Mouse (Mus musculus): ENCODE measurements around the gene Tmem150c. TPM values are rescaled to one million over a fixed set of nuclear protein-coding genes. Genes with fewer than 3 reads are reported as not detected.

Gene Tmem150c
- polyA plus RNA-seq, 1 experiment from 2014 or later, result 0.90 TPM

GRCm38 (mm10) chr5:100091602-100092001, 68.0 kb downstream of the Tmem150c start:
- Histone ChIP-seq H3K9me3 (no peaks in the 10 kb centered on the region), H3K4me3 (peak overlapping the region; percentile 13; the same call in 1 of the 2 replicates), H3K27ac (replicated peaks) (no peak overlapping the region), H3K9ac (peak overlapping the region; percentile 55), H3K36me3 (no peaks in the 10 kb centered on the region), H3K27me3 (replicated peaks) (peaks cover 7% of the 10 kb centered on the region), H3K4me2 (peak overlapping the region; percentile 57), H3K4me1 (peaks cover 15% of the 10 kb centered on the region)
- WGBS, result 21% methylated on average over 17 of the region's 17 CpGs
- ATAC-seq (ENCODE audit: extremely low read depth, insufficient number of reproducible peaks, low FRiP score, low TSS enrichment), result no peak

DNA sequence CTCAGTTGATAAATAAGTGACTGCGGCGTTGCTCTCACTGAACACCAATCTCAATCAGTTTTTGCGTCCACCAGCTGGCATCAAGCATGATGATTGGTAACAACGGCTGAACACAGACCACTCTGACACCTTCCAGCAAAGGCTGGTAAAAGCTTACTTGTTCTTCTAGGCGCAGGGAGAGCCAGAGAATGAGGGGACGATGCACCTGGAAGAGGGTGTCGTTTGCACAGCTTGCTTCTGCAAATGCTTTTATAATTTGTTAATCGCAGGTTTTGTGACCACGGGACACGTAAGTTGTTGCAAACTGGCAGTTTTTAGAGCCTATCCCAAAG, 68.4 kb downstream of the Tmem150c start:
- H3K9me3 ChIP-seq, result no peaks in the 10 kb centered on the region
- no peaks in the 10 kb centered on the region for H3K36me3 ChIP-seq
- H3K4me3 ChIP-seq, result peak overlapping the region; percentile 13; the same call in 1 of the 2 replicates
- WGBS, result 45% methylated on average over 10 of the region's 10 CpGs
- H3K4me2 ChIP-seq, result peak overlapping the region; percentile 57
- H3K4me1 ChIP-seq, result peaks cover 15% of the 10 kb centered on the region
- H3K27ac ChIP-seq (replicated peaks), result no peak overlapping the region
- peaks cover 7% of the 10 kb centered on the region for H3K27me3 ChIP-seq (replicated peaks)
- 0 out of 2 replicates have a peak overlapping the region, but pooled peaks have one; percentile 9 for H3K9ac ChIP-seq
- ATAC-seq (ENCODE audit: extremely low read depth, insufficient number of reproducible peaks, low FRiP score, low TSS enrichment), result no peak

GRCm38 (mm10) chr5:100090515-100091262, 68.9 kb downstream of the Tmem150c start:
- H3K4me1 ChIP-seq, result peaks cover 16% of the 10 kb centered on the region
- H3K36me3 ChIP-seq, result no peaks in the 10 kb centered on the region
- H3K27me3 ChIP-seq (replicated peaks), result peaks cover 7% of the 10 kb centered on the region
- WGBS, result 42% methylated on average over 12 of the region's 12 CpGs
- no peak for ATAC-seq (ENCODE audit: extremely low read depth, insufficient number of reproducible peaks, low FRiP score, low TSS enrichment)
- H3K27ac ChIP-seq (replicated peaks), result no peak overlapping the region
- no peak overlapping the region for H3K4me3 ChIP-seq
- H3K9me3 ChIP-seq, result no peaks in the 10 kb centered on the region
- H3K9ac ChIP-seq, result 0 out of 2 replicates have a peak overlapping the region, but pooled peaks have one; percentile 9
- H3K4me2 ChIP-seq, result peak overlapping the region; percentile 57

DNA sequence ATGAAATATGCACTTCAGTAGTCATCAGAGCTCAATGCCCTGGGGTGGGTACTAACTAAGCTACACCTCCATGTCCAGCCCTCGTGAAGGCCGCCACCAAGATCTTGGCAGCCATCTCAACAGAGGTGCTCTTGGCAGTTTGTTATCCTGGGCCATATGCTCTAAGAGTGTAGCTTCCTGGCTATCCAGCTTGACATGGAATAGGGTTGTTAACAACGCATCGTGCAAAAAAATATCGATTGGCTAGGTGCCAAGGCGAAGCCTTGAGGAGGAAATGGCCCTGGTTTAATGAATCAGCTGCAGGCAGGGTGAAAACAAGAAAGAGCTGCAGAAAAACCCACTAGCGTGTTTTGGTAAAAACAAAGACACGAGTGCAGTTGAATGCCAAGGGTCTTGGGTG, 74.5 kb downstream of the Tmem150c start:
- no peak overlapping the region for H3K4me2 ChIP-seq
- WGBS, result 63% methylated on average over 8 of the region's 8 CpGs
- H3K9ac ChIP-seq, result no peak overlapping the region
- no peaks in the 10 kb centered on the region for H3K36me3 ChIP-seq
- no peak for ATAC-seq (ENCODE audit: extremely low read depth, insufficient number of reproducible peaks, low FRiP score, low TSS enrichment)
- no peaks in the 10 kb centered on the region; the same call in 1 of the 2 replicates for H3K27me3 ChIP-seq (replicated peaks)
- H3K4me1 ChIP-seq, result 0 out of 2 replicates have a peak, but pooled peaks cover 5% of the 10 kb centered on the region
- H3K27ac ChIP-seq (replicated peaks), result no peak overlapping the region
- no peak overlapping the region for H3K4me3 ChIP-seq
- no peaks in the 10 kb centered on the region for H3K9me3 ChIP-seq

DNA sequence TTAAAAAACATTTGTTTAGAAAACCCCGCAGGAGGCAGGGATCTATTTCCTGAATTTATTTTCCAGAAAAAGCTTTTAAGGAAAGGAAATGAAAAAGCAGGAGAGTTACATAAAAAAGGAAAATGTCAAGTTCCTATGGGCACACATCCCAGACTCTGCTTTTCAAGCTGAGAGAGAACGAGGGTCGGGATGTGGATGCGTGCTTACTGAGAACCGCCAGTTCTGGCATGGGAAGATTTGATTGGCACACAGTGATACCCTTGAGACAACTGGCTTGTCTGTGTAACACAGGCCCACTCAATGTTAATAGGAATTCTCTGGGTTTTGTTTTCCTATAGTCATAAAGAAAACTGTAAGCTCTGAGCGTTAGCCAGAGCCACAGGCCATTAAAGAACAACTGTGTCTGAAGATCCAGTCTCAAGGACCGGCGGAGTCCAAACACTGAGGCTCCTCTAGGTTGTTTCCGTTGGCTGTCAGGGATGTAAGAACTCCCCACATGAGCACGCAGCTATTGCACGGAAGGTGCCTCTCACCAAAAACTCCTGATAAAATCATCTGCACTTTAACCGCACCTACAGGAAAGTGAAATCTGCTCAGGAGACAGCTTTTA, 75.5 kb downstream of the Tmem150c start:
- Histone ChIP-seq H3K4me1 (0 out of 2 replicates have a peak, but pooled peaks cover 5% of the 10 kb centered on the region), H3K9me3 (no peaks in the 10 kb centered on the region), H3K9ac (no peak overlapping the region), H3K4me2 (no peak overlapping the region), H3K27me3 (replicated peaks) (no peaks in the 10 kb centered on the region; the same call in 1 of the 2 replicates), H3K27ac (replicated peaks) (no peak overlapping the region), H3K4me3 (no peak overlapping the region), H3K36me3 (no peaks in the 10 kb centered on the region)
- WGBS, result 64% methylated on average over 12 of the region's 12 CpGs
- ATAC-seq (ENCODE audit: extremely low read depth, insufficient number of reproducible peaks, low FRiP score, low TSS enrichment), result no peak

DNA sequence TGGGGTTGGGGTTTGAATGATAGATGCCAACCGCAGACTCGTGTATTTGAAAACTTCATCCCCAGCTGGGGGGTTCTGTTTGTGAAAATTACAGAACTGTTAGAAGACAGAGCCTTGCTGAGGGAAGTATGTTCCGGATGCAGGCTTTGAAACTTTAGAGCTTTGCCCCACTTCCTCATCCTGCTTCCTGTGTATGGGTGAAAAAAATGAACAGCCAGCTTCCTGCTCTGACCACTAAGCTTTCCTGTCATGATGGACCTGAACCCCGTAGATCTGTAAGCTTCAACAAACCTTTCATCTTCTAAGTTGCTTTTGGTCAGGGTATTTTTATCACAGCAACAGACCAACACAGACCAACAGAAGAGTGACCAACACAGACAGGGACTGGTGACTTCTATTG, 77.6 kb downstream of the Tmem150c start:
- Histone ChIP-seq H3K9me3 (no peaks in the 10 kb centered on the region), H3K9ac (no peak overlapping the region), H3K4me2 (no peak overlapping the region), H3K4me1 (0 out of 2 replicates have a peak, but pooled peaks cover 8% of the 10 kb centered on the region), H3K27me3 (replicated peaks) (no peaks in the 10 kb centered on the region; the same call in 1 of the 2 replicates), H3K27ac (replicated peaks) (no peak overlapping the region), H3K36me3 (no peaks in the 10 kb centered on the region), H3K4me3 (no peak overlapping the region)
- ATAC-seq (ENCODE audit: extremely low read depth, insufficient number of reproducible peaks, low FRiP score, low TSS enrichment), result no peak
- WGBS, result 82% methylated on average over 4 of the region's 4 CpGs

- no peaks in the 10 kb centered on the region for H3K9me3 ChIP-seq
- 74% methylated on average over 8 of the region's 8 CpGs for WGBS
- no peak for ATAC-seq (ENCODE audit: extremely low read depth, insufficient number of reproducible peaks, low FRiP score, low TSS enrichment)
- no peak overlapping the region for H3K27ac ChIP-seq (replicated peaks)
- peak overlapping the region; percentile 51 for H3K4me3 ChIP-seq
- H3K4me2 ChIP-seq, result peak overlapping the region; percentile 77
- no peaks in the 10 kb centered on the region for H3K36me3 ChIP-seq
- H3K9ac ChIP-seq, result no peak overlapping the region
- no peaks in the 10 kb centered on the region; the same call in 1 of the 2 replicates for H3K27me3 ChIP-seq (replicated peaks)
- H3K4me1 ChIP-seq, result 0 out of 2 replicates have a peak, but pooled peaks cover 4% of the 10 kb centered on the region
These were observed 79.7 kb downstream of the Tmem150c start for GRCm38 (mm10) chr5:100079931-100080275.

DNA sequence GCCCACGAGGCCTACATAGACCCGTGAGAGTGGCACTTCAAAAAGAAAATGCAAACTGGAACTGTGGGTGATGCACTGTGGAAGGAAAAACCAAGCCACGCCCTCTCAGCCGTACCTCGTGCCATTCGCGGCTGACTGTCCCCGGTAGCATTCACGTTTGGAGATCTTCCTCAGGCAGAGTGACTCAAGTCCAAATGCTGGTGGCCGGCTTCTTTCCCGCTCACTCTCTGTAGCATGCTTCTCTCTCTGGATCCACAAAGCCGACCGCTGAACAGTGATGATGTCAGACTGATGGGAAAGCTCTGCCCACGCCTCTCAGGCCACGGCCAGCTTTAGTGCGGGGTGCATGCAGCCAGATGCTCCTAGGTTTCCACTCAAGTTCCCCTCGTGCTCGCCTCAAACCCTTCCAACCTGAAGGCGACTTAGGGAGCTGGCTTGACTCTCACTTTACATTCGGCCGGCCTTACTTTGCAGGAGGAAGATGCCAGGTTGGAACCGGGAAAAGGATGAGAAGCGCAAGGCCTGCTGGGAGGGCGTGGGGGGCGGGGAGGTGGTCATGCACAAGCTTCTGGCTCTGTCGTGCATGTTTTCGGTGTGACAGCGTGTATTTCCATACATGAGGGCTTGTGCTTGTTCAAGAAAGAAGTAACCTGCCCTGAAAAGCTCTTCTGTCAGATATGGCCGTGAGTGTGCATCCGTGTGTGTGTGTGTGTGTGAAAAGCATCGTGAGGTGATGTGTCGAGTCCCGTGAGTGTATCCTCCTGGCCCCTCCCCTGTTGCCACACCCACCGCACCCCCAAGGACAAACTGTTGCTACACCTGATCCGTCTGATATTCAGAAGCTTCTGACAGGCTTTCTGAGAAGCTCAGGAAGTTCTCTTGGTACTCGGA, 80.3 kb downstream of the Tmem150c start:
- no peak overlapping the region for H3K27ac ChIP-seq (replicated peaks)
- peak overlapping the region; percentile 72 for H3K9ac ChIP-seq
- 0 out of 2 replicates have a peak, but pooled peaks cover 4% of the 10 kb centered on the region for H3K4me1 ChIP-seq
- H3K9me3 ChIP-seq, result no peaks in the 10 kb centered on the region
- no peaks in the 10 kb centered on the region for H3K36me3 ChIP-seq
- peak overlapping the region; percentile 51 for H3K4me3 ChIP-seq
- H3K27me3 ChIP-seq (replicated peaks), result no peaks in the 10 kb centered on the region; the same call in 1 of the 2 replicates
- 23% methylated on average over 36 of the region's 36 CpGs for WGBS
- ATAC-seq (ENCODE audit: extremely low read depth, insufficient number of reproducible peaks, low FRiP score, low TSS enrichment), result no peak
- H3K4me2 ChIP-seq, result peak overlapping the region; percentile 77

DNA sequence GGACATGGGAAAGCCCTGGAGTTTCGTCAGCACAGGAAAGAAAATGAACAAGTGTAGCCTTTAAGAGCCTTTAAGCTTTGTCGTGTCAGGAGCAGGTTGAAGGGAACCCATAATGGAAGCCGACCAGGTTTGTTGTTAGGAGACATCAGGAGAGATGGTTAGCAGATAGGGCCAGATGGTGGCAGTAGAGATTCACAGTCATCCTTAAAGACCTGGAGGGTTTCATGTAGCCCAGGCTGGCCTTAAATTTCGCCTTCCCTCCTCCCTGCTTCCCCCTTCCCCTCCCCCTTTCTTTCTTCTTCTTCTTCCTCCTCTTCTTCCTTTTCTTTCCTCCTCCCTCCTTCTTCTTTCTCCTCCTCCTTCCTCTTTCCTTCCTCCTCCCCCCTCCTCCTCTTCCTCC, 85.0 kb downstream of the Tmem150c start:
- no peak overlapping the region for H3K4me3 ChIP-seq
- H3K27ac ChIP-seq (replicated peaks), result no peak overlapping the region
- 48% methylated on average over 4 of the region's 4 CpGs for WGBS
- ATAC-seq (ENCODE audit: extremely low read depth, insufficient number of reproducible peaks, low FRiP score, low TSS enrichment), result no peak
- H3K9ac ChIP-seq, result no peak overlapping the region
- peaks cover 34% of the 10 kb centered on the region for H3K36me3 ChIP-seq
- H3K27me3 ChIP-seq (replicated peaks), result no peaks in the 10 kb centered on the region
- no peak overlapping the region for H3K4me2 ChIP-seq
- 0 out of 2 replicates have a peak, but pooled peaks cover 4% of the 10 kb centered on the region for H3K4me1 ChIP-seq
- H3K9me3 ChIP-seq, result no peaks in the 10 kb centered on the region

DNA sequence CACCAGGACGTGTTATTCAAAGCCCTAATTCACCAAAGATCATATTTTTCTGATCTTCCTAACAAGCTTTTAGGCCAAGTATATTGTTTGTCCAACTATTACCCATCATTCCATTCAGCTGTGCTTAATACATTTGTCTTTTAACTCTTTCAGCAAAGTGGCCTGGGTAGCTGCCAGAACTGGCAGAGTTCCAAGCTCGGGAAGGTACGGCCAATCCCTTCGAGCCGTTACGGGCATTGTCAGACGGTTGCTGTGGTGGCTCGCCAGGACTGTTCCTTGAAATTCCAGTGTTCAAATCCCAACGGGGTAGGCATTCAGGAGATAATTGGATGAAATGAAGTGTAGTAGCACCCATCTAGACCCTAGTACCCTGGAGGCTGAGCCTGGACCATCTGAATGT, 87.1 kb downstream of the Tmem150c start:
- H3K27me3 ChIP-seq (replicated peaks), result no peaks in the 10 kb centered on the region
- WGBS, result 78% methylated on average over 9 of the region's 9 CpGs
- H3K4me3 ChIP-seq, result no peak overlapping the region
- H3K9ac ChIP-seq, result no peak overlapping the region
- H3K36me3 ChIP-seq, result peaks cover 52% of the 10 kb centered on the region
- no peaks in the 10 kb centered on the region for H3K9me3 ChIP-seq
- ATAC-seq (ENCODE audit: extremely low read depth, insufficient number of reproducible peaks, low FRiP score, low TSS enrichment), result no peak
- H3K27ac ChIP-seq (replicated peaks), result no peak overlapping the region
- H3K4me1 ChIP-seq, result no peaks in the 10 kb centered on the region
- H3K4me2 ChIP-seq, result no peak overlapping the region

GRCm38 (mm10) chr5:100071541-100071940, 88.1 kb downstream of the Tmem150c start:
- Histone ChIP-seq H3K36me3 (peaks cover 61% of the 10 kb centered on the region), H3K27ac (replicated peaks) (no peak overlapping the region), H3K4me1 (no peaks in the 10 kb centered on the region), H3K9me3 (no peaks in the 10 kb centered on the region), H3K9ac (no peak overlapping the region), H3K27me3 (replicated peaks) (no peaks in the 10 kb centered on the region), H3K4me3 (no peak overlapping the region), H3K4me2 (no peak overlapping the region)
- WGBS, result 88% methylated on average over 5 of the region's 5 CpGs
- ATAC-seq (ENCODE audit: extremely low read depth, insufficient number of reproducible peaks, low FRiP score, low TSS enrichment), result no peak

Measured in heart, embryonic 13.5 days (tissue).